Mouse (Mus musculus): Measurements from ENCODE around the gene Rhbdl2. TPM values are rescaled to one million over a fixed set of nuclear protein-coding genes. Genes with fewer than 3 reads are reported as not detected.

The Rhbdl2 gene
- total RNA-seq, 1 experiment: 2.7 TPM

DNA sequence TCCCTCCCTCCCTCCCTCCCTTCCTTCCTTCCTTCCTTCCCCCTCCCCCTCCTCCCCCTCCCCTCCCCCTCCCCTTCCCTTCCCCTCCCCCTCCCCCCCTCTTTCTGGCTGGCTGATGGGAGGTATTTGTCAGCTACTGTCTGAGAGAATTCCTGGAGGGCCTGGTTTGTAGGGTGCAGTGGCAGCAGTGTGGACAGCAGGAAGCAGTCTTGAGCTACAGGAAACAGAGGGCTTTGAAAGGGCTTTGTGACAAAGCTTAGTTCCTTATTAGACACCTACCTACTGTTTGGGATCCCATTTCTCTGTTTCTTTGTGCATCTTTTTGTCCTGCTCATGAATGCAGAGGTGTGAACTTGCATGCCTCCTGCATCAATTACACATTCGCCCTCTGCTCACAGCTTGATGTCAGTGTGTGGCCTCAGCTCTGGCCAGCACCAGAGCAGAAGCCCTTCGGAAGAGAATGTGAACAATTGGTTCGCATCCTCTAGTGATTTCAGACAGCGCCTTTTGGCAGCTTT, 31.5 kb downstream of the Rhbdl2 start:
- no peaks in the 10 kb centered on the region for H3K36me3 ChIP-seq (ENCODE audit: control insufficient read depth, insufficient read depth, low read length, poor library complexity, severe bottlenecking)
- no peak overlapping the region for H3K27ac ChIP-seq (ENCODE audit: insufficient read depth, low read depth, low read length, poor library complexity, severe bottlenecking)
- H3K4me1 ChIP-seq (ENCODE audit: control insufficient read depth in 2 of 2, insufficient read depth in 2 of 2, low read length in 2 of 2, poor library complexity in 1 of 2): no peaks in the 10 kb centered on the region
- no peak for DNase-seq (ENCODE audit: low read depth, low spot score)
- H3K9ac ChIP-seq (ENCODE audit: insufficient read depth, low read depth, low read length, poor library complexity, severe bottlenecking): no peak overlapping the region
- H3K9me3 ChIP-seq (ENCODE audit: control insufficient read depth, insufficient read depth, low read depth, low read length): no peaks in the 10 kb centered on the region
- in situ Hi-C loops (cut with MboI; ENCODE audit: low sequenced_read_pairs in 2 of 2, unreplicated experiment in 2 of 2): no loop called here
- H3K4me3 ChIP-seq (ENCODE audit: insufficient read depth in 1 of 2, low read depth in 1 of 2, low read length in 2 of 2, poor library complexity in 1 of 2, severe bottlenecking in 1 of 2): no peak overlapping the region
- no peak for TF ChIP-seq HCFC1 (IDR thresholded peaks at IDR 0.05; ENCODE audit: borderline replicate concordance, insufficient read depth, low read length)
- TF ChIP-seq ZNF384 (IDR thresholded peaks at IDR 0.05; ENCODE audit: low read depth, low read length): no peak
- no peak for TF ChIP-seq CHD2 (IDR thresholded peaks at IDR 0.05; ENCODE audit: low read depth, low read length)
- TF ChIP-seq MAFK (IDR thresholded peaks at IDR 0.05; ENCODE audit: insufficient read depth, low read depth, low read length): no peak
- no peak for TF ChIP-seq ZC3H11A (IDR thresholded peaks at IDR 0.05; ENCODE audit: borderline replicate concordance, low read depth, low read length)

DNA sequence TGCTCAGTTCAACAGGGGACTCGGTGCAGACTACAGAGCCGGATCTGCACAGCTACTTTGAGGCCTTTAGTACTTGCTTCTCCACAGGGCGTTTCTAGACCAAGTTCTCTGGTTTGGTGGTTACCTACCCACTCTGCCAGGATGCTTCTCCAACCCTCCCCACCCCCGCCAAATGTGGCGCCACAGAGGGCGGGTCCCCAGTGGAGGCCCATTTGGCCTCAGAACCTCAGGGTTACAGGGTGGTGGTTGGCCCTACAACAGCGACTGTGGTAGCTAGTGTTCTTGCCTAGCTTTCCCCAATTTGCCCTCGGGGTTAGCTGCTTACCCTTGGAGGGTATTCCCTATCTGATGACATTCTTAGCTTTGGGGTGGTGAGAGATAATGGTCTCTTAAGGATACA, 54.5 kb downstream of the Rhbdl2 start:
- peak; percentile 24 for DNase-seq (ENCODE audit: low read depth, low spot score)
- peak overlapping the region; percentile 17 to 23; a peak in 2 of 4 replicates for H3K4me3 ChIP-seq (ENCODE audit: insufficient read depth in 1 of 2, low read depth in 1 of 2, low read length in 2 of 2, poor library complexity in 1 of 2, severe bottlenecking in 1 of 2)
- H3K9me3 ChIP-seq (ENCODE audit: control insufficient read depth, insufficient read depth, low read depth, low read length): no peaks in the 10 kb centered on the region
- no peaks in the 10 kb centered on the region for H3K36me3 ChIP-seq (ENCODE audit: control insufficient read depth, insufficient read depth, low read length, poor library complexity, severe bottlenecking)
- in situ Hi-C loops (cut with MboI; ENCODE audit: low sequenced_read_pairs in 2 of 2, unreplicated experiment in 2 of 2): no loop called here
- TF ChIP-seq ZC3H11A (IDR thresholded peaks at IDR 0.05; ENCODE audit: borderline replicate concordance, low read depth, low read length): no peak
- no peak for TF ChIP-seq HCFC1 (IDR thresholded peaks at IDR 0.05; ENCODE audit: borderline replicate concordance, insufficient read depth, low read length)
- TF ChIP-seq MAFK (IDR thresholded peaks at IDR 0.05; ENCODE audit: insufficient read depth, low read depth, low read length): no peak
- no peak for TF ChIP-seq ZNF384 (IDR thresholded peaks at IDR 0.05; ENCODE audit: low read depth, low read length)
- no peak for TF ChIP-seq CHD2 (IDR thresholded peaks at IDR 0.05; ENCODE audit: low read depth, low read length)
- peaks cover 0 to 4% of the 10 kb centered on the region in 2 experiments; a peak in 3 of 4 replicates for H3K4me1 ChIP-seq (ENCODE audit: control insufficient read depth in 2 of 2, insufficient read depth in 2 of 2, low read length in 2 of 2, poor library complexity in 1 of 2)
- H3K27ac ChIP-seq (ENCODE audit: insufficient read depth, low read depth, low read length, poor library complexity, severe bottlenecking): no peak overlapping the region
- H3K9ac ChIP-seq (ENCODE audit: insufficient read depth, low read depth, low read length, poor library complexity, severe bottlenecking): no peak overlapping the region

DNA sequence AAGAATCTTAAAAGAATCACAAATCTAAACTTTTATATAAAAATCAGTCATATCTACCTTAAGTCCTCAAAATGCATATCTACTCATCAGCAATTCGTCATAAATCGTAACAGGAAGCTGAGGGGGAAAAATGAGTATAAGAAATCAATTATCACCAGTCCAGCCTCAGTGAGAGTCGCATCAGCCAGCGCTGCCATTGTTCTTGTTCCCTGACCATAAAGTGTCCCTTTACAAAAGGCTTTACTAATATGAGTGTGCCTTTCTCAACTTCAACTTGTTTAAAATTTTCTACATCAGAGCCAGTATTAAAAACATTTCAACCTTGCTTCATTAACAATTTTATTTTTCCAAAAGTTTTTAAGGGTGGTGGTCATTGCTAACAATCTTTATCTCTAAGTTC, 69.2 kb downstream of the Rhbdl2 start:
- Histone ChIP-seq H3K9ac (ENCODE audit: insufficient read depth, low read depth, low read length, poor library complexity, severe bottlenecking) (no peak overlapping the region), H3K4me1 (ENCODE audit: control insufficient read depth in 2 of 2, insufficient read depth in 2 of 2, low read length in 2 of 2, poor library complexity in 1 of 2) (no peaks in the 10 kb centered on the region), H3K4me3 (ENCODE audit: insufficient read depth in 1 of 2, low read depth in 1 of 2, low read length in 2 of 2, poor library complexity in 1 of 2, severe bottlenecking in 1 of 2) (no peak overlapping the region), H3K27ac (ENCODE audit: insufficient read depth, low read depth, low read length, poor library complexity, severe bottlenecking) (no peak overlapping the region), H3K9me3 (ENCODE audit: control insufficient read depth, insufficient read depth, low read depth, low read length) (no peaks in the 10 kb centered on the region), H3K36me3 (ENCODE audit: control insufficient read depth, insufficient read depth, low read length, poor library complexity, severe bottlenecking) (no peaks in the 10 kb centered on the region)
- in situ Hi-C loops (cut with MboI; ENCODE audit: low sequenced_read_pairs in 2 of 2, unreplicated experiment in 2 of 2): no loop called here
- TF ChIP-seq ZC3H11A (IDR thresholded peaks at IDR 0.05; ENCODE audit: borderline replicate concordance, low read depth, low read length) (no peak), MAFK (IDR thresholded peaks at IDR 0.05; ENCODE audit: insufficient read depth, low read depth, low read length) (no peak), CHD2 (IDR thresholded peaks at IDR 0.05; ENCODE audit: low read depth, low read length) (no peak), ZNF384 (IDR thresholded peaks at IDR 0.05; ENCODE audit: low read depth, low read length) (no peak), HCFC1 (IDR thresholded peaks at IDR 0.05; ENCODE audit: borderline replicate concordance, insufficient read depth, low read length) (no peak)
- no peak for DNase-seq (ENCODE audit: low read depth, low spot score)

DNA sequence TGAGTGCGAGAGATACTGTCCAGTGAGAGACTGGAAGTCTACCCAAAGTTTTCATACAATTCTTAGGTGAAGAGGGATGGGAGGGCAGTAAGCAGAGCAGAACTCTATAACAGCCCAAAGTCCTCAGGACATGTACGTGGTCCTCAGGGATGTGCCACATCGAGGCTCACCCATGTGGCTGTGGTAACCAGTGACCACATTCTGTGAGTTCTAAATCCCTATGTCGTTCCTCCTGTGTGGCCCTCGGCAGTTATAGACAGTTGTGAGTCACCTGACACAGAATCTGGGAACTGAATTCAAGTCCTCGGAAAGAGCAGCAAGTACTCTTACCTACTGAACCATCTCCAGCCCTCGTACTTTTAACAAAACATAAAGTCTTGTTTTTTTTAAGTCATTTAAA, 70.4 kb downstream of the Rhbdl2 start:
- TF ChIP-seq HCFC1 (IDR thresholded peaks at IDR 0.05; ENCODE audit: borderline replicate concordance, insufficient read depth, low read length) (no peak), ZNF384 (IDR thresholded peaks at IDR 0.05; ENCODE audit: low read depth, low read length) (no peak), ZC3H11A (IDR thresholded peaks at IDR 0.05; ENCODE audit: borderline replicate concordance, low read depth, low read length) (no peak), MAFK (IDR thresholded peaks at IDR 0.05; ENCODE audit: insufficient read depth, low read depth, low read length) (no peak), CHD2 (IDR thresholded peaks at IDR 0.05; ENCODE audit: low read depth, low read length) (no peak)
- Histone ChIP-seq H3K9ac (ENCODE audit: insufficient read depth, low read depth, low read length, poor library complexity, severe bottlenecking) (no peak overlapping the region), H3K36me3 (ENCODE audit: control insufficient read depth, insufficient read depth, low read length, poor library complexity, severe bottlenecking) (no peaks in the 10 kb centered on the region), H3K27ac (ENCODE audit: insufficient read depth, low read depth, low read length, poor library complexity, severe bottlenecking) (no peak overlapping the region), H3K9me3 (ENCODE audit: control insufficient read depth, insufficient read depth, low read depth, low read length) (no peaks in the 10 kb centered on the region), H3K4me1 (ENCODE audit: control insufficient read depth in 2 of 2, insufficient read depth in 2 of 2, low read length in 2 of 2, poor library complexity in 1 of 2) (no peaks in the 10 kb centered on the region), H3K4me3 (ENCODE audit: insufficient read depth in 1 of 2, low read depth in 1 of 2, low read length in 2 of 2, poor library complexity in 1 of 2, severe bottlenecking in 1 of 2) (no peak overlapping the region)
- in situ Hi-C loops (cut with MboI; ENCODE audit: low sequenced_read_pairs in 2 of 2, unreplicated experiment in 2 of 2): no loop called here
- DNase-seq (ENCODE audit: low read depth, low spot score): no peak

DNA sequence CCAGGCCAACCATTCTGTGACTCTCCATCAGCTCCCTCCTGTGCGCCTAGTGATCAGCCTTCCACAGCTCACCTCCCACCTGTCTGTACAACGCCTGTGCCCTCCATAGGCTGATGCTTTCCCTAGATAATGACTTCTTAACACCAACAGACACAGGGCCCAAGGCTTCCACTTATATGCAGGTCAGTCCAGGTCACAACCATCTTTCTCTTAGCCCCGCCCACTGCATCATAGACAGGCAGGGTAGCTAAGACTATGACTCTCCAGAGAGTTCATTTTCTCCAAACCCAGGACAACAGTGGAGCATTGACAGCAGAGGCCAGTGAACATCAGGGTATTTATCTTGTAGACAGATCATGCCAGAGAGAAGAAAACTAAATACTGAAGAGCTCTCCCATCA, 71.7 kb downstream of the Rhbdl2 start, which contains the start of gene 4933427I04Rik:
TSS of gene 4933427I04Rik (plus strand) at position 301 of the 400 bp plus-strand sequence.
- TF ChIP-seq CHD2 (IDR thresholded peaks at IDR 0.05; ENCODE audit: low read depth, low read length): no peak
- no peak for TF ChIP-seq HCFC1 (IDR thresholded peaks at IDR 0.05; ENCODE audit: borderline replicate concordance, insufficient read depth, low read length)
- no peak for TF ChIP-seq MAFK (IDR thresholded peaks at IDR 0.05; ENCODE audit: insufficient read depth, low read depth, low read length)
- no peak for TF ChIP-seq ZNF384 (IDR thresholded peaks at IDR 0.05; ENCODE audit: low read depth, low read length)
- no peak for TF ChIP-seq ZC3H11A (IDR thresholded peaks at IDR 0.05; ENCODE audit: borderline replicate concordance, low read depth, low read length)
- Histone ChIP-seq H3K9me3 (ENCODE audit: control insufficient read depth, insufficient read depth, low read depth, low read length) (no peaks in the 10 kb centered on the region), H3K9ac (ENCODE audit: insufficient read depth, low read depth, low read length, poor library complexity, severe bottlenecking) (no peak within 1 kb of the TSS), H3K36me3 (ENCODE audit: control insufficient read depth, insufficient read depth, low read length, poor library complexity, severe bottlenecking) (no peaks in the 10 kb centered on the region), H3K4me3 (ENCODE audit: insufficient read depth in 1 of 2, low read depth in 1 of 2, low read length in 2 of 2, poor library complexity in 1 of 2, severe bottlenecking in 1 of 2) (no peak within 1 kb of the TSS), H3K27ac (ENCODE audit: insufficient read depth, low read depth, low read length, poor library complexity, severe bottlenecking) (no peak within 1 kb of the TSS), H3K4me1 (ENCODE audit: control insufficient read depth in 2 of 2, insufficient read depth in 2 of 2, low read length in 2 of 2, poor library complexity in 1 of 2) (no peaks in the 10 kb centered on the region)
- in situ Hi-C loops (cut with MboI; ENCODE audit: low sequenced_read_pairs in 2 of 2, unreplicated experiment in 2 of 2): no loop called here
- DNase-seq (ENCODE audit: low read depth, low spot score): no peak
